Mouse (Mus musculus): ENCODE measurements around the gene Slc10a7.
A peak's percentile ranks its signal among the peaks of the same experiment; 100 is the strongest.
"Not testable (repeated sequence)": the region's sequence is repeated elsewhere in the genome, so short reads cannot be mapped to it uniquely, and the experiment has no call there.

Gene Slc10a7

DNA sequence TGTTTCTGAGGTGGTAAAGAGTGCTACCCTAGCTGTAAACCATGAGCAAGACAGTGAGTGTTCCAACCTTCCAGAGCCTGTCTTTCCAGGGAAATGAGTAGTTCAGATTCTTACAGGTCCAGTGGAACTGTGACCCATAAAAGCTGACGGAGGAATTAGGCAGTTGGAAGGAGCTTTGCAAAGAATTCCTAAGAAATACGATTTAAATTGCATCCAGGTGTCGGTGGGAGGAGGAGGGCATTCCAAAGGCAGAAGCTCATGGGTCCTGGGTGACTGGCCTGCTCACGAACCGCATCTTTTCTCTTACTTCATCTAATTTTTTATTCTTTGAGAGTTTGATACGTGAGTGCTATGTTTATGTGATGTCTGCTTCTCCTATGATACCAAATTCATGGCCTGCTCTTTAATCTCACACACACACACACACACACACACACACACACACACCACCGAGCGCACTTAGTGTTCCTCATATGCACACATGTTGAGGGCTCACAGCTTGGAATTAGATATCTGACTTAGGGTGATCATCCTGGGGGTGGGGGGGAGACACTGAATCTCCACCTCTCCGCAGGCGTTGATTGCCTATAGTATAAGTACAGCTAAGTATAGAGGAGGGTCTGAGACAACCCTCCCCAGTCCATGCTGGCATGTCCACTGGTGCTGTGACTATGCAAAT, 169.5 kb downstream of the Slc10a7 start:
- no peak for DNase-seq

DNA sequence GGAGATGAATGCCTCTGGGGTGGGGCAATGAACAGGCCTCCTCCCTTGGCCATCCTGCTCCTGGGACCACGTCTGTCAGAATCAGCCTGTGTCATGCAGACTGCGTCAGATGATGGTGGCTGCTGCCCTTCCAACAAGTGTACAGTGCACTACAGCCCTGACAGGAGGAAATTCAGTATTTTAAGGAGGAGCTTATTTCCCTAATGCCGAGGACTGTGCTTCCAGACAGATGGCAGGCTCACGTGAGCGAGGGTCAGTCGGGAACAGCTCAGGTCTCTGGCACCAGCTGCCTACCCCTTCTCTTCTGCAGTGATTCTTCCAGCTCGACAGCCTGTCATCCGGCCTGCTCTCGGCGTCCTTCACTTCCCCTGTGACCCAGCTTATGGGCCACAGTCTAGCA, 181.6 kb downstream of the Slc10a7 start:
- no peak for DNase-seq

DNA sequence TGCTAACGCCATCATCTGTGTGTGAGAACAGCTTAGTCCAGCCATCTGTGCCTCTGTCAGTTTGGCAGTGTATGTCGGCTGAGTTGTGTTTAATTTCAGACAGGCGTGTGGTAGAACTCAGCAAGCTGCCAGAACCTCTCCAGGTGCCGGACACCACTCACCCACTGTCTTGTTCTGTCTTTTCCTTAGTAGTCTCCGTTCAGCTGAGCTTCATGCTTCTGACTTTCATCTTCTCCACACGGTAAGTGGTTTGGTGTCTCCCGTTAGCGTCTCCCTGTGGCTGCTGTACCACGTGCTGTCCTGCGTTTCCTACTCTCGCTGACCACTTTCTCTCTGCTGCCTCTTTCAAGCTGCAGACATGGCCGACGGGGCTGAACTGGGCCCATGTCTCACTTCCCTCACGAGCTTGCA, 189.2 kb downstream of the Slc10a7 start:
- no peak for DNase-seq

DNA sequence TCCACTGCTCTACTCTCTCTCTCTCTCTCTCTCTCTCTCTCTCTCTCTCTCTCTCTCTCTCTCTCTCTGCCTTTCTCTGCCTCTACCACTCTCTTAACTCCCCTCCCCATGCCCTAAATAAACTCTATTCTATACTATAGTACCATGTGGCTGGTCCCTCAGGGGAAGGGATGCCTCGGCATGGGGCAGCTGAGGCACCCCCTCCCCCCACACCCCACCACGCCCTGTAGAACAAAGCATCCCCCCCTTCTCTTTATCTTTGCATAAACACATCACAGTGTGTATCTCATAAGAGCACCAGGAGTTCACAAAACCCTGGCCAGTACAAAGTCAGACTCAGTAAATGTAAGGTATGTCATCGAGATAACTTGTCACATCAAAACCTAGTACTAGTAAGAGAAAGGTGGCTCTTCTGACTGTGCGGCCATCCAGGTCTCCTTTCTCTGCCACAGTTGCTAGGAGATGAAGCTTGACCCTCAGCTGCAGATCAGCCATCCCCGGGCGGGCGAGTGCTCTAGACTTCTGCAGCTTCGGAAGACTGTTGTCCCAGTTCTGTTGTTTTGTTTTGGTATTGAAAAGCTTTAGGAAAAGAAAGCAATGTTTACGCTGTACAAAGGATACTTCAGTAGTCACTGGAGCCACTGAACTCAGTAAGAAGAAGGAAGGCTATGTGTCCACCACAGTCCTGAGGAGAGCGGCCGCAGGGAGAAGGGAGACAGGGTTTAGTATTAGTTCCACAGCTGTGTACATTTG, 194.1 kb downstream of the Slc10a7 start:
- DNase-seq = no peak

DNA sequence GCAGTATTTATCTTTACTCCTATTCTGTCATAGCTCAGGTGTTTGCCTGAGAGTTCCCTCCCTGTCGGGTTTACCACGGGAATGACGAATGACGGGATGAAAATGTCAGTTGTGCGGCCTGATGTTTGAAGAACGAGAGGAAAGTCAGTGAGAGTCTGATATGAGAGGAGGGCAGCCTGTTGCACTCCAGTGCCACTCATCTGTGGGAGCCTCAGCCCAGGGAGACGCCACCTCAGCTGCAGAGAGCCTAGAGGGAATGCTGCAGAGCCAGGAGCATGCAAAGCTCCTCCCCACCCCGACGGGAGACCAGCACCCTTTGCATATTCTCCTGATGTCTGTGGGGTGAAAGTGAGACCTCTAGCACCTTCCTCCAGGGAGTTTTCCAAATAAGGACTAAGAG, 196.8 kb downstream of the Slc10a7 start:
- no peak for DNase-seq

DNA sequence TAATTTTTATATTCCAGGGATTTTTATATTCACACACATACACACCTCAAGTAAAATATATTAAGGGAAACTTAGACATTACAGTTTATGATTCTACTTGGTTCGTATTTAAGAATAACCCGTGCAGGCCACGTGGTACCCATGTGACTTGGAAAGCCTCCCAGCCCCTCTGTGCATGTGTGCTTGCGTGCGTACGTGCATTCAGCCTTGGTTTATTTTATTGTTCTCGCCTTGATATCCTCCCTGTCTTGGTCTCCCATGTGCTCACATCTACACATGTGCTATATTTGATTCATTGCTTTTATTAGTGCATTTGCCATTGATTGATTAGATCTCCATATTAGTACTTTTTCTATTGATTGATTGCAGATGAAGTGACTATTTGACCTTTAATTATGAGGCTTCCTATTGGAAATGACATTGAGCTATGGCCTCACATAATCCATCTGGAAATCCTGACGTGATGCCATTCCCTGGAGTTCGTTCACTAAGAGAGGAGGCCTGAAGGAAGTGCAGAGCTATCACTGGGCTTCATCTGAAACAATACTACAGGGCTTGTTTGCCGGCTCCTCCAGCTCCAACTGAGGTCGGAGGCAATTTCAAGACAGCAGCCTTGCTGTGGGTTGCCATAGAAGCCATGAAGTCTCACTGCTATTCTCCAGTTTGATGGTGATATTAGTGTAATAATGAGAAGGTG, 200.9 kb downstream of the Slc10a7 start:
- no peak for DNase-seq

DNA sequence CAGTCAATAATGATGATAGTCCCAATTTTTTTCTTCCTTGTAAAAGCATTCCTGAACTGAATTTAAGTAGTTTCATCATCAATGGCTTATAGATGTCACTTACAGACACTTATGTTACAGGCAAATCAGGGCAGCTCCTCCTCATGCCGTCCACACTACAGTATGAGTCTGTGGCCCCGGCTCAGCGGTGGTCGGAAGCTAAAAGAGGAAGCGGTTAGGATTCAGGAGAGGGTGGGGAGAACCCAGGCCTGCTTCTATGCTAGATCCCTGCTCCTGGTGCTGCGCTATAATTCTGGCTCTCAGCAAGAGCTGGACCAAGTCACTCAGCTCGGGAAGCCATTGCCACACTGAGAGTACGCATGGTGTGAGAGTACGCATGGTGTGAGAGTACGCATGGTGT, 201.8 kb downstream of the Slc10a7 start:
- DNase-seq = no peak

DNA sequence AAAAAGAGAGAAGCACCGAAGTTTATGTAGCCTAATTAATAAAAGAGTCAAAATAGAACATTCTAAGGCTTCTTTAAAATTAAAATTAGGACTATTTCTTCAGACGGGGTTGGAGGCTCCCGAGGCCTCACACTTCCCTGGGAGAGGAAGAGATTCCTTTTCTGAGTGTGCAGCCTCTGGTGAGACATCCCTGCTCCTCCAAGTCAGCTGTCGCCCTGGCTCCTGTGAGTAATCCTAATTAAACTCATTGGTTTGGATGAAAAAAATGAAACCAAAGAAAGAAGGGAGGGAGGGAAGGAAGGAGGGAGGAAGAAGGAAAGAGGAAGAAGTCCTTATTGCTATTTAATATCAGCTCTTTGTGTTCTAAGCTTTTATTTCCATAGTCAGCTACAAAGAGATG, 205.7 kb downstream of the Slc10a7 start:
- no peak for DNase-seq

DNA sequence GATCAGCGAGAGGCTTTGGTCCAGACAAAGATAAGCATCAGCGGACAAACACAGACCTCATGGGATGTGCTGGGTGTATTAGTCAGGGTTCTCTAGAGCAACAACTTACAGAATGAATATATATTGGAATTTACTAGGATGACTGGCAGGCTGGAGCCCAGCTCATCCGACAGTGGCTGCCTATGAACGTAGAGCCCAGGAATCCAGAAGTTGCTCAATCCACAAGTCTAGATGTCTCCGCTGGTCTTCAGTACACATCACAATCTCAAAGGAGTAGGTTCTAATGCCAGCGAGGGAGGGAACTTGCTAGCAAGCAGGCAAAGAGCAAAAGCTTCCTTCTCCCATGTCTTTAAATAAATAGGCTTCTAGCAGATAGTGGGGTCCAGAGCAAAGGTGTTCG, 207.4 kb downstream of the Slc10a7 start:
- no peak for DNase-seq

DNA sequence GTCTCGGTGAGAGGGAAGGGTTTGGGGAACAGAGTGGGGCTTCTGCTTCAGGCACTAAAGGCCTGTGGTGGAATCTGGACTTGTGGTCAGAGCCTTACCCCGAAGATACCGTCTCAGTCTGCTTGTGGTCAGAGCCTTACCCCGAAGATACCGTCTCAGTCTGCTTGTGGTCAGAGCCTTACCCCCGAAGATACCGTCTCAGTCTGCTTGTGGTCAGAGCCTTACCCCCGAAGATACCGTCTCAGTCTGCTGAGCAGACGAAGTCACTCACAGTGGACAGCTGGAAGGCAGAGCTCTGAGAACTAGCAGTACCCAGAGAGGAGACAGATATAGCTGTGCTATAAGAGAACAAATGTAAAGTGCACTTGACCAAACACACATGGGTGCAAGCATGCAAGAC, 208.0 kb downstream of the Slc10a7 start:
- DNase-seq = not testable (repeated sequence)

DNA sequence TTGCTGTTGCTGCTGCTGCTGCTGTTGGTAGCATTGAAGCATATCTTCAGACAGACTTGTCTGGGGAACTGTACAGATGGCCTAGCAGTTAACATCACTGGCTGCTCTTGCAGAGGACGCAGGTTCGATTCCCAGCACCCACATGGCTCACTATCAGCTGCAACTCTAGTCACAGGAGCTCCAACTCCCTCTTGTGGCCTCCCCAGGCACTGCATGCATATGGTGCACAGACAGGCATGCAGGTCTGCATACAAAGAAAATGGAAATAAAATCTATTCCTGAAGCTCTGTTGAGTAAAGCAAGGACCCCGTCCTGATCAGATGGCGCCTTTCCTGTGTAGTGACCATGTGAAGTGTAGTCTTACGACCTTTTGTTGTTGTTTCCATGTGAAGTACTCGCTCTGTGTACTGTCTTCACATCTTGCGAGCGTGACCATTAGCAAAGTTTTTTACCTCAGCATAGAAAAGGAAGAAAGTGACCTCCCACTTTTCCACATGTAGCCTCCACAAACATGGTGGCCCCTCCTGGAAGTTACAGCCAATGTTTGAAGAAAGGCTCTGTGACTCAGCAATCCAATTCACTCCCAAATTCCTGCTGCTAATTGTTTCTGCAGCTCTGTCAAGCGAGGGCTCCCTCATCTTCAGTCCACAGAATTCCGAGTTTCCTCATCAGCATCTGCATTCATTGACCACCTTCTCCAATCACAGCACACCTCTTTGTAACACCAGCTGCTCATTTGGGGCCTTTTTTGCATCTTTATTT, 210.3 kb downstream of the Slc10a7 start:
- no peak for DNase-seq

DNA sequence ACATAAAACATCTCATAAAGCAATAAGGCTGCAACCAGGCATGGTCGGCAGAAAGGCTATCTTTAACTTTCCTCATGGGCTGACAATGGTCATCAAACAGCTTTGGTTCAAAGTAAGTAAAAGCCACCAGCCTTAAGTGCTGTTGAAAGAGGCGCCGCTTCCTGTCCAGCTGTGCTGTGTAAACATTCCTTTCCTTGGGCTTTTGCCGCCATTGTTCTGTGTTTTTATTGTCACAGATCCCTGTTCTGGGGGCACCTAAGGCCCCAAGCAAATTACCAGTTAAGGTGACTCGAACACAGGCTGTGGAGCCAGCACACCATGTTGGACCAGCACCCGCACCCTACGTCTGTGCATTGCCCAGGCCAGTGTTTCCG, 210.9 kb downstream of the Slc10a7 start:
- DNase-seq = no peak

DNA sequence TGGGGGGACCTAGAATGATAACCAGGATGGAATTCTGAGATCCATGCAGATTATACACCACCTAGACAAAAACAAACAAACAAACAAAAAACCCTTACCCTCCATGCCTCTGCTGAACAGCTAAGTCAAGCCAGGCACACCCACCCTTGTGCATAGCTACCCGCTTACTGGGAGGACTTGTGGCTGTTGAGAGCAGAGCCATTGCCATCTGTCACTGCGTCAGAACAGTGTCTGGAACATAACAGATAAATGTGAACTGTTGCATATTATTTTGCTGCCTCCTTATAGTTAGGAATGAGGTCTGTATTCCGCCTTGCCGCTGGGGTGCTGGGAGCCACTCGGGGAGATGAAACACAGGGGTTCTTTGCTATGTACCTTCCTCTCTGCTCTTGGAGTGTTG, 212.4 kb downstream of the Slc10a7 start:
- no peak for DNase-seq

DNA sequence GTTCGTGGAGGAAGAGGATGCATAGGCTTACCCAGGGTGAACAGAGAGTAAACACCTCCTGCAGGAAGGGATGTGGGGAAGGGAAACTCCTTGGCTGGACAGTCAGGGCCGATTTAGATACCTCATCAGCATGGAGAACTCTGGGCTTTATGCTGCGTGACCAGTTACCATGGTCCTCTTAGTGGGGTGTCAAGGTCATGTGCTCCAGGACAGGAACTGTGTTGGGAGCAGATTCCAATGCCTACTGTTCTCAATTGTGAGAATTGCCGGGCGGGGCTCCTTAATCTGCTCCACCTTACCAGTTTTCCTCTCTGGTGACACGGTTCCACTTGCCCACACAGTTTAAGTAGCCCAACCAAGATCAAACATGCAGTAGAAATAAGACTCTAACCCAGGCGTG, 213.1 kb downstream of the Slc10a7 start:
- no peak for DNase-seq

DNA sequence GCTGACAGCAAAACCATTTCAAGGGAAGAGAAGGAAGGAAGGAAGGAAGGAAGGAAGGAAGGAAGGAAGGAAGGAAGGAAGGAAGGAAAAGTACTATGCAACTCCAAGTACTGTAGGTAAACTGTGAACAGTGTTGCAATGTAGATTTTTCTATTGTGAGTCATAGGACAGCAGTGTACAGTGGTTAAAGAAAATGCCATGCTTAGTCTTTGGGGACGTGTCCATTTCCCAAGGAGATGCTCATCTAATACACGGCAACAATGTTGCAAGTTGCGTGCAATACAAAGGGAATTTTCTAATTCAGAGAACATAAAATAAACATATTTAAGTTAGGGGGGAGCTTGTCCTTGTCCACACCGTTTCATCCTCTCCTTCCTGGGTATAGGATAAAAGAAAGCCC, 215.7 kb downstream of the Slc10a7 start:
- DNase-seq = no peak

DNA sequence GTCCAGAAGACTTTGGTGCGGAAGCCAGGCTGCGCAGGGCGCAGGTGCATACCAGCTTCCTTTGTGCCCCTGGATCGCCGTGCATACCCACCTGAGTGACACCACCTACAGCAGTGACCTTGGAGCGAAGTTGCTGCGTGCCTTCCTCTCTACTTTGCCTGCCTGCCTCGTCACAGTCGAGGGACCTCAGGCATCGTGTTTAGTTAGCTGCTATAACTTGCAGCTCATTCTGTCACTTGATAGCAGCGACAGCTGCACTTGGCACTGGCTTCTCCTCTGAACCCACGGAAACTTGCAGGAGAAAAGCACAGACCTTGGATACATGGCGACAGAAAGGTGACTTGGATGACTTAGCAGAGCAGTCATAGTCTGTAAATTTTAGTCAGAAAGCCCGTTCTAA, 219.1 kb downstream of the Slc10a7 start:
- DNase-seq = peak; percentile 21

DNA sequence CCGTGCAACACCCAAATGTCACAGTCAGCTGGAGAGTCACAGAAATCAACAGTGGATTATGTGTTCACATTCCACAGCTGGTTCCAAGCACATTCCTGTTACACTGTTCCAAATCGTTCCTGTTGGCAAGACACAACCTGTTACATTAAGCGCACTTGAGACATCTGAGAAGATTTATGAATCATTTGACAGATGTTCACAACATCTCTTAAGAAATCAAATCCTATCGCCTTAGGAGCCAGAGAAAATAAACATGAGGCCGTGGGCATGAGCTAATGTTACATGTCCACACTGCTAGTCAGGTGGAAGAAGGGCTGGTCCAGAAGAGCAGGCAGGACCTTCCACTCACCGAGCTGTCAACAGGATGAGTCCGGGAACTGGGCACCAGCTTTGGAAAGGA, 223.3 kb downstream of the Slc10a7 start:
- DNase-seq = no peak

DNA sequence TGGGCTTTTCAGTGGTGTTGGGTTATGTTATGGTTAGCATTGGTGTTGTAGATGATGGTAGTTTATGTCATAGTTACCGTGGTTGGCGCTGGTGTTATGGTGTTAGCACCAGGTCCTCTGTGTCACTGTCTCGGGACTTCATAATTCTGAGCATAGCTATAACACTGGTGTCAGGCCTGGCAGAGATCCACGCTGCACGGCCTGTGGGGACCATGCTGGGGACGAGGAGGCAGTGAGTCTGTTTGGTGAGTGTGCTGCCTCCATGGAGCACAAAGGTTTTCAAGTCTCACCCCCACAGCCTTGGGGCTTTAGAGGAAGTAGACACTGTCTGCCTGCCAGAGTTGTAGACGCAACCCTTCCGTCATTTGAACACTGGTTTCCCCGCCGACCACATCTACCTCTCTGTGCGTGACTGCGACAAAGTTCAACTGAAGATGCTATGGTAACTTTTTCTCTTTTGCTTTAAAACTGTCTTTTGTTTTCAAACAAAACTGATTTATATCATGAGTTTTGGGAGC, 223.9 kb downstream of the Slc10a7 start:
- DNase-seq = no peak

DNA sequence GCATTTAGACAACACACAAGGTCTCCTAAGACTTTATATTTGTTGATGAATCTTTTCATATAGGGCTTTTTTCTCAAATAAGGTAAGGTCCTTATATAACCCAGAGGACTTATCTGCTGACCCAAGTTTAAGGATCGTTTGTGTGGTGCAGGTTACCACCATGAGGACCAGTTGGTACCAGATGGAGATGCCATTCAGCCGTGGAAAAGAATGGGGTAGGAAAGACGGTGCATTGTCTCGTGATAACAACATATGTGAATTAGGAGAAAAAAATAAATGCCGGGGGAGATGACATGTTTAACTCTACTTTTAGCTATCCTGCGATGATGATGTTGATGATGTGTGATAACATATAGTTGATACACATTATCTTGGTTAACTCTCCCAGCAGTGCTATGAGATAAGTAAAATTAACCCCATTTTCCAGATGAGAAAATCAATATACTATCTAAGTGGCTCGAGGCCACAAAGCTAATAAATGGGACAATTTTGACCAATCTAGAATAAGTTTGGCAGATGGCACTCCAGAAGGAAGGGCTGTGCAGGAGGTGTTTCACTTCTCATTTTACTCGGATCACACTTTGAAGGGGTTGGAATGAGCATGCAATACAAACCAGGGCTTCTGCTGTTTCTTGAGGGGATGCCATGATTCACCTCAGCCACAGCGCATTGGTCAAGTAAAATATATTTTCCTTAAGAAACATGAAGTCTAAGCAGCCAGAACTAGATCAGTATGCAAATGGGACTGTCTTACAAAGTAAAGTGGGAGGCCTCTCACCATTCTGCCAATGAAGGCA, 225.8 kb downstream of the Slc10a7 start:
- no peak for DNase-seq

DNA sequence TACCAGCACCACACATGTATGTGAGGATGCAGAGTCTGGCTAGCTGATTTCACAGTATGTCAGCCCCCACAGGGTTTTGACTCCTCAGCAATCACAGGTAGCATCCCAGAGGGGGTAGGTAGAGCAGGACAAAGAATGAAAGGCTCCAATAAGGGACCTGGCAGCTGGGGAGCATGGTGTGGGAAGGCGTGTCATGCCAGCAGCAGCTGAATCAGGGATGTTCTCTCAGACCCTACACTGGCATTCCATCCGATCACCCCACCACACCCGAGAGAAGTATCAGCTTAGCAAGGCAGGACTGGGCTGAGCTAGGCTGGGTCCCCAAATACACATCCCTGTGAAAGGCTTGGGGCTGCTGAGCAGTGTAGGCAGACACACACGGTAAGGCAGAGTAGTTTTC, 229.2 kb downstream of the Slc10a7 start:
- DNase-seq = no peak

DNA sequence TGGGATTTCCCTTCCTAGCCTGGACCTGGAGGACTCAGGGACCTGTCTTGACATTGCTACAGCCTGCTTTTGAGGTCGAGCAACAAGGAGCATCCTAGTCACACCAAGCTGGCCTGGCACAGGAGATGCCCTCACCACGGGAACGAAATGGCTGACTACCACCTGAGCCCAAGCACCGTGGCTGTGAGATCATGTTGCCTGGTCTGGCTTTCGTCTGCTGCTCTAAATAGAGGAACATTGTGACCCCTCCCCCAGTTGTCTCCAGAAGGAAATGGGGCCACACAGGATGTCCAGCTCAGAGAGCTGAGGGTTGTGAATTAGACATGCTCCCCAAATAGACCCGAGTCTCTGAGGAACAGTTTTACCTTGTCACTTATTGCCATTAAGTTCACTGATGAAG, 231.8 kb downstream of the Slc10a7 start:
- DNase-seq = no peak

DNA sequence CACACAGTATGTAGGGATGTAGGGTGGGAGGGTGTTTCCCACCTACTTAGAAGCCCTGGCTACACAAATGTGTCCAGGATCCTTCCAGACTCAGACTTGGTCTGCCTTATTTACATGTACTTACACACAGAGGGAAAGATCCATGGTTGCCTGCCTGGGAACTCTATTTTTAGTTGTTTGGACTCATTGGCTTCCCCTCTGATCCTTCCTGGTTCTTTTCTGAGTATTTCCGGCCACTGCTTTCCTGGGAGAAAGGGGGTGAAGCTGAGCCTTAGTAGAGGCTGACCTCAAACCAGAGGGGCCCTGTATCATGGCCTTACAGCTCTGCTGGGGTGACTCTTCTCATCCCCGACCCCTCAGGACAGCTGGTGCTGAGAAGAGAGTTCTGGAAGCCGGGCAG, 232.3 kb downstream of the Slc10a7 start:
- no peak for DNase-seq
